Mouse (Mus musculus): ENCODE data around the gene Jdp2.

Gene Jdp2

DNA sequence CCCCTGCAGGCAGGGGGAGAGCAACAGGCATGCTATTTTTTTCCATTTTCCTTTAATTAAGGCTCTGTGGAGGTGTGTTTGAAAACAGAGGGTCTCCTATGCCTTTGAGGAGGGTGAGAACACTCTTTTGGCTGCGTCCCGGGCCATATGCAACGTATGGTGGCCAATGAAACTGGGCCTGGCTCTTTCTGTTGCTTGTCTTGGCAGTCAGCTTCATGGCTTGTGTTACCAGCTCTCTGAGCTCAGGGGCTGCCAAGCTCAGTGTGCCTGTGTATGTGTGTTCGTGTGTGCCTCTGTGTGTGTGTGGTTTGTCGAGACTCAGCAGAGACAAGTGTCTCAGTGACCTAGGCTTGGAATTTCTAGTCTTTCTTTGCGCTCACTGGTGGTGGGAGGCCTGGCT is 2.7 kb downstream of the Jdp2 start:
- in situ Hi-C loops (cut with MboI, MseI), result no loop called here

GRCm38 (mm10) chr12:85602153-85602552 is 3.3 kb downstream of the Jdp2 start:
- in situ Hi-C loops (cut with MboI, MseI), result no loop called here

GRCm38 (mm10) chr12:85602811-85603210 is 4.0 kb downstream of the Jdp2 start:
- in situ Hi-C loops (cut with MboI, MseI), result no loop called here

GRCm38 (mm10) chr12:85603767-85604166 is 4.9 kb downstream of the Jdp2 start:
- in situ Hi-C loops (cut with MboI, MseI), result no loop called here

DNA sequence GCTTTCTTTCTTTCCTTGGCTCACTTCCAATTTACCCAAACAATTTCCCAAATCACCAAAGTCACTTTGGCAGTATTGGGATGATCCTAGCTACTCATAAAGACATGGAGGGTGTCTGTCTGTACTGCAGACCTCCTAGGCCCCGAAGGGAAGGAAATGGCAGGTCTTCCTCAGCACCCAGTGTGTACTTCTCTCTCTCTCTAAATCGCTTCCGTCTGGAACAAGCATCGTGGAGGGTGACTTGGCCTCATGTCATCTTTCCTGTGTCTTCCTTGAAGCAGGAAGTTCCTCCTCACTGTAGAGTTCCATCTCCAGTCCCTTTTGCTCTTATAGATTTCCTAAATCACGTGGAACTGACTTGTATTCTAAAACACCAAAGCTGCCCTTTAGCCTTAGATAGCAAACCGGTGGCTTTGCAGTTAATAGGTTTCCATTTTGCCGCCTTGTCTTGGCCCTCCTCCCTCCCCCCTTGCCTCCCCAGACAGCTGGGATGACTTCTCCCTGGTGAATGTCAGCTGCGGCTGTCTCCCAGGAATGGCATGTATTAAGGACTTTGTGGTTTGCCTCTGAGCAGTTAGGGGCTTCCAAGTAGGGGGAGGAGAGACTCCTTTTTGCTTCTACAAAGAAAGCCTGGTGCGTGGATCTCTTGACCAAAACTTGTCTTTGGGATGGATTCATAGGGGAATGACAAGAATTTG is 5.6 kb downstream of the Jdp2 start:
- in situ Hi-C loops (cut with MboI, MseI), result no loop called here

DNA sequence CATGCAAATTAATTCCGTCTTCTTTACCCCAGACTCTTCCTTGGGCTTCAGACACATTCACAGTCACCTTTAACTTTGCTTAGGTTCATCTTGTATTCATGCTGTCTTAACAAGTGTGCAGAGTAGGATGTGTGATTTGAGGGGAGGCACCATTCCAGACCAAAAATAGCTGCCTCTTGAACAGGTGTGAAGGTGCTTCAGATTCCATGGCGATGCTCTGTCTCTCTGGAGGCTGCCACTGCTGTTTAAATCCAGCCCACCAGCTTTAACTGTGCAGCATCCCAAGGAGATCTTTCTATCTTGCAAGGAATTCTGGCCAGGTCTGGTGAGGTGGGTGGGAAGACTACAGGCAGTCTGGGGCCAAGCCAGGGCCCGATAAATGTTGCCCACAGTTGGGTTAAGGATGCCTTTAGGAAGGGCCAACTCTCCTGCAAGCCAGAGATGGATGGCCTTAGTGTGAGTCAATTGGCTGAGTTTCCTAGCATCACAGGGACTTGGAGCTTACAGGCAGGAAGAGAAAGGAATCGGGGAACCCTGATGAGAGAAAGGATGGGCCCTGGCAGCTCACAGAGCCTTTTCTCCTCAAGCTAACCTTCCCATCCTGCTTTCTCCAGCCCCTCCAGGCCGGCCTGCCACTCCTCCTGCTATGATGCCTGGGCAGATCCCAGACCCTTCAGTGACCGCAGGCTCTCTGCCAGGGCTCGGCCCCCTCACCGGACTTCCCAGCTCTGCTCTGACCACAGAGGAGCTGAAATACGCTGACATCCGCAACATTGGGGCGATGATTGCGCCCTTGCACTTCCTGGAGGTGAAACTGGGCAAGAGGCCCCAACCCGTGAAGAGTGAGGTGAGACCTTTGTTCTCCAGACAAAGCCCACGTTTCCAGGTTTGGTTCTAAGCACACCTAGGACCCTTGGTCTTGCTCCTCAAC is 9.0 kb downstream of the Jdp2 start:
- in situ Hi-C loops (cut with MboI, MseI), result no loop called here

- in situ Hi-C loops (cut with MboI, MseI), result no loop called here
These were observed 11.3 kb downstream of the Jdp2 start for GRCm38 (mm10) chr12:85610167-85610566.

GRCm38 (mm10) chr12:85614090-85614489 is 15.3 kb downstream of the Jdp2 start:
- in situ Hi-C loops (cut with MboI, MseI), result no loop called here

DNA sequence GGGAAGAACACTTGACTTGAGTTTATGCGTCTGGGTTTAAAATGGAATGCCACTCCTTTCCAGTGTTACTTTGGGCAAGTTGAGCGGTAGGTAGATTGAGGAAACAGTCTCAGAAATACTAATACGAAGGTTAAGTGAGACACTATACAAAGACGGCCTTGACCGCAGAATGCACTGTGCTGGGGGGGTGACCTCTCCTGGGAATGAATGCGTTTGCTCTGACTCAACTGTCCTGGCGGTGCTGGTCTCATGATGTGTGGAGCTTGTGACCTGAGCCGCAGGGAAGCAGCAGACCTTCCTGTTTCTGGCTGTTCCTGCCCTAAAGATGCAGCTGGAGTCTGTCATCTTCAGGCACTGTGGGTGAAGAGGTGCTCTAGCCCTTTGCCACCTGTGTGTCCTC is 16.7 kb downstream of the Jdp2 start:
- in situ Hi-C loops (cut with MboI, MseI), result no loop called here

- in situ Hi-C loops (cut with MboI, MseI), result no loop called here
These were observed 19.1 kb downstream of the Jdp2 start for GRCm38 (mm10) chr12:85617885-85618284.

DNA sequence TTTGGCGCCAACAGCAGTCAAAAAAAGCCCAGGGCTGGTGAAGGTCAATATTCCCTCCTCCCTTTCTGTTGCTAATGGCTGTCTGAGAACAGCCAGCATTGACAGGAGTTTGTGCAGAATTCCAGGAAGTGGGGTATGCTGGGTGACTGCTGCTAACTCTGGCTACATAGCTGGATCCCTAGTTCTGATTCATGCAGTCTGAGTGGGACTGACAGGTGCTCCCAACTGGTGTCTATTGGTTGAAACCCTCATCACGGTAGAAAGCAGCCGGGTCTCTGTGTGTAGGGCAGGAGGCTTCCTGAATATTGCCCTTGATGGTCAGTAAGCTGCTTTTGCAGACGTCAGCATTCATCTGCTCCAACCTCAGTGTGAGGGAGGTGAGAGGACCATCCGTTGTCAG is 19.6 kb downstream of the Jdp2 start:
- in situ Hi-C loops (cut with MboI, MseI), result no loop called here

DNA sequence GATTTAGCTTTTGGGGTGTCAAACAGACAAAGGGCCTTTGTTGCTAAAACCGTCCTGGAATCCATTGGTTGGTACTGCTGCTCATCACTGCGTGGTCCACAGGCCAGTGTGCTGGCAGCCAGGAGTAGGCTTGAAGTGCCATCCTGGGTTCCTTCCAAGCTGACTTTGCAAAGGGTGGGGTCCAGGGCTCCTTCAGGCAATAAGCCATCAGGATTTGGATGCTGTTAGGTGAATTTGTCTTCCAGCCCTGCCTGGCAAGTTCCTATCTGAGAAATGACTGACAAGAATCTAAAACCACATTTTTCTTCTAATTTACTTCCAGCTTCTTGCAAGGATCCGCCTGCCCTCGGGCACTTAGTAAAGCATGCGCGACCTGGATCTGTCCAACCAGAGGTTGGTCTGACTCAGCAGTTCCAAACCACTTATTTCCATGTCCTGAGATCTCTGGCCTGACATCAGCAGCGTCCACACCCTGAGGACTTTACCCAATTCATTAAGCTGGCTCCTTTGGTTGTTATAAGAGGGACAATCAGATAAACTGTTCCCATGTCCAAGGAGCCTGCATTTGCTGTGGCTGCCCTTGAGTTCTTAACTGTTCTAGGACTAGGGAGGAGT is 20.6 kb downstream of the Jdp2 start:
- in situ Hi-C loops (cut with MboI, MseI), result no loop called here

GRCm38 (mm10) chr12:85619898-85620443 is 21.1 kb downstream of the Jdp2 start:
- in situ Hi-C loops (cut with MboI, MseI), result no loop called here

- in situ Hi-C loops (cut with MboI, MseI), result no loop called here
These were observed 22.2 kb downstream of the Jdp2 start for GRCm38 (mm10) chr12:85621027-85621426.

DNA sequence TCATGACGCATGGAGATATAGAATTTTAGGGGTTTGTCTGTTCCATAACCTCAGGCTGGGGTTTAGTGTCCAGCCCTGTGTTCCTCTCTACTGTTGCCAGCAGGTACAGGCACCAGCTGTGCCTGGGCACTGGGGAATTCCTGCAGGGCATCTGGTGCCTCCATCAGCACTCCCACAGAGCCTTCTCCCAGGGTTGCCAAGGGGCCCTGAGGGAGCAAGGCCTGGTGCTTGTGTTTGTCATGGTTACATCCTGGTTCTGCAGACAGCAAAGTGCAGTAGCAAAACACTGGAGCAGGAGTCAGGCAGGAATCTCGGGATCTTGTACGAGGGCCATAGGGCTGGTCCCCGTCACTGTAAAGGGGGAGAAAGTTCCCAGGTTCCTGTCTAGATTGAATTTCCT is 22.8 kb downstream of the Jdp2 start:
- in situ Hi-C loops (cut with MboI, MseI), result no loop called here

- in situ Hi-C loops (cut with MboI, MseI), result no loop called here
These were observed 24.9 kb downstream of the Jdp2 start for GRCm38 (mm10) chr12:85623711-85624110.

GRCm38 (mm10) chr12:85624652-85625051 is 25.8 kb downstream of the Jdp2 start:
- in situ Hi-C loops (cut with MboI, MseI), result no loop called here

GRCm38 (mm10) chr12:85625852-85626251 is 27.0 kb downstream of the Jdp2 start:
- in situ Hi-C loops (cut with MboI, MseI), result no loop called here

DNA sequence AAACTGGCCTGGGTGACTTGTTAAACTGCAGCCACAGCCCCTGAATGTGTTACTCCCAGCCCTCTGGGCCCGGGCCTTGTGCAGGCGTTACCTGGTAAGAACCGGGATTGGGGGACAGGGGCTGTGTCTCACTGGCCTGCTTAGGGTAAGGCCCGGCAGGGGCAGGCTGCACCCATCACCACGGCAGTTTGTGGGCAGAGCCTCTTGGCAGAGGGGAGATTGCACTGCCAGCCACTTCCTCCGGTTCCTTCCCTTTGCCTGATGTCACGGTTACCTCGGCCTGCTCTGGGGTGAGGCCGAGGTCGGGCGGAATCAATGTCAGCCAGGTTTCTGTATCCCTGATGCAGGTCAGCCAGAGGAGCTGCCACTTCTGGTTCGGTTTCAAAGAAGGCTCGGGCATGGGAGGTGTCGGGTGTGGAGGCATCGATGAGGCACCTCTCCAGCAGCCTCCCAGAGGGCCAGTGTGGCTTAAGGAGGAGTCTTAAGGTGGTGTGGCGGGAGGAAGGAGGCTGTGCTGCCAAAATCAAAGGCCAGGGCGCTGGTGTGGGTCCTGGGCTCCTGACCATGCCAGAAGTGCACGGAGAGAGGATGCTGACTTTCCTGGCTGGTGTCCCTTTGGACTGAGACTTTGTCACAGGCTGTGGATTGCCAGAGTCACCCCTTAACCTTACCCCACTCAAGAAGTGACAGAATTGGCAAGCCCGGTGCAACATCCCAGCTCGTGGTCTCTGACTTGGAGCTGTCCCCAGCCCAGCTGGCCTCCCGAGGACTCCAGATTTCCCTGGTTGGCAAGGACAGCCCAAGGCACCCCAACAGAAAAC is 31.0 kb downstream of the Jdp2 start:
- in situ Hi-C loops (cut with MboI, MseI), result no loop called here

- in situ Hi-C loops (cut with MboI, MseI), result no loop called here
These were observed 32.4 kb downstream of the Jdp2 start for GRCm38 (mm10) chr12:85631196-85631595.

GRCm38 (mm10) chr12:85632321-85632720 is 33.5 kb downstream of the Jdp2 start:
- in situ Hi-C loops (cut with MboI, MseI), result no loop called here
